Mouse (Mus musculus): ENCODE measurements at regions not wholly inside any gene's neighbourhood (a gene's known extent, or its start where the extent isn't known, plus 50 kb on each side); places are given as distances from the start of the nearest gene placed in this dataset.

DNA sequence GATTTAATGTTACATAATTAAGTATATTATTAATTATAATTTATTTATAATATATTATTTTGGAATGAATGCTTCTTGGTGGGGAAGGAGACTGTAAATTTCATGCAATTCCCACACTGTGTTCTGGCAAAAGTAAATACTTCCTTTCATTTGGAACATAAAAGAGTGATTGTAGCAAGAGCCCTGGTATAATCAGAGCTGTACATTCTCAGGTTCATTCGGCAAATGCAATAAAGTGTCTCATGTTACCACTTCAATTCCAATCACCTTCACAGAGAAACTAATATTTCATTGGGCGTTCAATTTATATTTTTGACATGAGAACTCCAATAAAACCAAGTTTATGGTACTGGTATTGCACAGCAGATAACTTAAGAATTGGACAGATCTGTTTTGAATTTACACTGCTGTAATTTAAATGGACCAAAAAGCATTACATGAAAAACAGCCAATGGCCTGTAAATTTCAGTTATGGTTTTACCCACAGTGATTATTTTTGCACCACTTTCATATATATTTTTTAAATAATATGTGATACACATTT is 569.0 kb downstream of the Pcdh7 start:
- no peak for DNase-seq

- no peak for DNase-seq
These were observed 573.5 kb downstream of the Pcdh7 start for GRCm38 (mm10) chr5:58291261-58291660.

DNA sequence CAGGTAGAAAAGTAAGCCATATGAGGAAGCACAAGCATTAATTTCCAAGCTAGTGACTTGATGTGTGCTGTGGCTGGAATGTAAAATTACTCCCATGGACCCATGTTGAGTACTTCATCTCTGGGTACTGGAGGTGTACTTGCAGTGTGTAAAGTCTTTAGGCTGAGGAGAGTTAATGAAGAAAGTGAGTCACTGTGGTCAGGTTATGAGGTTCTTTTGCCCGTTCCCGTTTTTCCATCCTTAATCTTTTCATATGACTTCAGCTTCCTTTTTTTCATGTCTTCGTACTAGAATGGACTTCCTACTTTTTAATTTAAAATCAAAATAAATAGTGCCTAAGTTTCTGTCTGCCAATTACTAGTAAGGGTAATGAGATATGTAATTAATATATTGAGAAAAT is 577.1 kb downstream of the Pcdh7 start:
- DNase-seq, result no peak

- peak; percentile 1 to 11 for DNase-seq
These were observed 613.6 kb downstream of the Pcdh7 start for GRCm38 (mm10) chr5:58331356-58331755.

All from layer of hippocampus, postnatal 36 days (tissue).